Mouse (Mus musculus): ENCODE data around the gene Cers6. TPM values are rescaled to one million over a fixed set of nuclear protein-coding genes. Genes with fewer than 3 reads are reported as not detected.

The Cers6 gene
- polyA plus RNA-seq, 1 experiment from 2014 or later = 8.2 TPM

- H3K4me3 ChIP-seq (ENCODE audit: low read depth, low read length) = no peak overlapping the region
- DNase-seq = no peak
- no peak overlapping the region for H3K9ac ChIP-seq (replicated peaks)
- no peak overlapping the region for H3K4me2 ChIP-seq (ENCODE audit: low read depth, low read length)
- peaks cover 19% of the 10 kb centered on the region for H3K36me3 ChIP-seq (replicated peaks; ENCODE audit: insufficient read depth, low read length)
- ATAC-seq = no peak
- H3K27ac ChIP-seq (ENCODE audit: low read depth) = no peak overlapping the region
- H3K27me3 ChIP-seq (ENCODE audit: insufficient read depth, low read length) = no peaks in the 10 kb centered on the region
- TF ChIP-seq CTCF (IDR thresholded peaks at IDR 0.05; ENCODE audit: low read depth) (no peak), EP300 (IDR thresholded peaks at IDR 0.05; ENCODE audit: low read depth) (no peak)
- no peaks in the 10 kb centered on the region for H3K4me1 ChIP-seq (ENCODE audit: insufficient read depth)
- H3K9me3 ChIP-seq (ENCODE audit: low read length) = no peaks in the 10 kb centered on the region
- 79% methylated on average over 10 of the region's 10 CpGs for WGBS (ENCODE audit: insufficient replicate concordance)
Measured at GRCm38 (mm10) chr2:69113829-69114547, 252.7 kb downstream of the Cers6 start.

GRCm38 (mm10) chr2:69115921-69116320, 254.7 kb downstream of the Cers6 start:
- no peak overlapping the region for H3K4me2 ChIP-seq (ENCODE audit: low read depth, low read length)

GRCm38 (mm10) chr2:69116767-69117166, 255.5 kb downstream of the Cers6 start:
- H3K4me3 ChIP-seq (ENCODE audit: low read depth, low read length) = no peak overlapping the region
- no peaks in the 10 kb centered on the region for H3K27me3 ChIP-seq (ENCODE audit: insufficient read depth, low read length)
- WGBS (ENCODE audit: insufficient replicate concordance) = 58% methylated on average over 4 of the region's 4 CpGs
- no peak overlapping the region for H3K9ac ChIP-seq (replicated peaks)
- peaks cover 9% of the 10 kb centered on the region; the same call in 1 of the 2 replicates for H3K36me3 ChIP-seq (replicated peaks; ENCODE audit: insufficient read depth, low read length)
- no peaks in the 10 kb centered on the region for H3K9me3 ChIP-seq (ENCODE audit: low read length)
- no peak overlapping the region for H3K27ac ChIP-seq (ENCODE audit: low read depth)
- H3K4me2 ChIP-seq (ENCODE audit: low read depth, low read length) = no peak overlapping the region
- no peak for DNase-seq
- ATAC-seq = no peak
- TF ChIP-seq EP300 (IDR thresholded peaks at IDR 0.05; ENCODE audit: low read depth) (no peak), CTCF (IDR thresholded peaks at IDR 0.05; ENCODE audit: low read depth) (no peak)
- no peaks in the 10 kb centered on the region for H3K4me1 ChIP-seq (ENCODE audit: insufficient read depth)

More at GRCm38 (mm10) chr2:69115921-69116320, 254.7 kb downstream of the Cers6 start:
- 75% methylated on average over 3 of the region's 3 CpGs for WGBS (ENCODE audit: insufficient replicate concordance)
- no peak for DNase-seq
- ATAC-seq = no peak
- no peaks in the 10 kb centered on the region for H3K4me1 ChIP-seq (ENCODE audit: insufficient read depth)
- H3K4me3 ChIP-seq (ENCODE audit: low read depth, low read length) = no peak overlapping the region
- no peak for TF ChIP-seq CTCF (IDR thresholded peaks at IDR 0.05; ENCODE audit: low read depth)
- no peak for TF ChIP-seq EP300 (IDR thresholded peaks at IDR 0.05; ENCODE audit: low read depth)
- H3K27me3 ChIP-seq (ENCODE audit: insufficient read depth, low read length) = no peaks in the 10 kb centered on the region
- H3K9ac ChIP-seq (replicated peaks) = no peak overlapping the region
- H3K9me3 ChIP-seq (ENCODE audit: low read length) = no peaks in the 10 kb centered on the region
- H3K27ac ChIP-seq (ENCODE audit: low read depth) = no peak overlapping the region
- peaks cover 13% of the 10 kb centered on the region for H3K36me3 ChIP-seq (replicated peaks; ENCODE audit: insufficient read depth, low read length)

- H3K9me3 ChIP-seq (ENCODE audit: low read length) = no peaks in the 10 kb centered on the region
- H3K27ac ChIP-seq (ENCODE audit: low read depth) = no peak overlapping the region
- ATAC-seq = no peak
- no peak overlapping the region for H3K9ac ChIP-seq (replicated peaks)
- no peaks in the 10 kb centered on the region for H3K27me3 ChIP-seq (ENCODE audit: insufficient read depth, low read length)
- TF ChIP-seq EP300 (IDR thresholded peaks at IDR 0.05; ENCODE audit: low read depth) (no peak), CTCF (IDR thresholded peaks at IDR 0.05; ENCODE audit: low read depth) (no peak)
- DNase-seq = no peak
- H3K4me1 ChIP-seq (ENCODE audit: insufficient read depth) = no peaks in the 10 kb centered on the region
- H3K4me3 ChIP-seq (ENCODE audit: low read depth, low read length) = no peak overlapping the region
- 64% methylated on average over 1 of the region's 1 CpGs for WGBS (ENCODE audit: insufficient replicate concordance)
- peaks cover 3% of the 10 kb centered on the region; the same call in 1 of the 2 replicates for H3K36me3 ChIP-seq (replicated peaks; ENCODE audit: insufficient read depth, low read length)
- no peak overlapping the region for H3K4me2 ChIP-seq (ENCODE audit: low read depth, low read length)
Measured at GRCm38 (mm10) chr2:69118994-69119393, 257.8 kb downstream of the Cers6 start.

- ATAC-seq = no peak
- 63% methylated on average over 2 of the region's 2 CpGs for WGBS (ENCODE audit: insufficient replicate concordance)
- no peak overlapping the region for H3K27ac ChIP-seq (ENCODE audit: low read depth)
Measured at GRCm38 (mm10) chr2:69119718-69120117, 258.5 kb downstream of the Cers6 start.

GRCm38 (mm10) chr2:69121681-69122080, 260.4 kb downstream of the Cers6 start:
- H3K9ac ChIP-seq (replicated peaks) = no peak overlapping the region
- H3K9me3 ChIP-seq (ENCODE audit: low read length) = no peaks in the 10 kb centered on the region
- TF ChIP-seq CTCF (IDR thresholded peaks at IDR 0.05; ENCODE audit: low read depth) (no peak), EP300 (IDR thresholded peaks at IDR 0.05; ENCODE audit: low read depth) (no peak)
- ATAC-seq (no peak), DNase-seq (no peak)
- 71% methylated on average over 4 of the region's 4 CpGs for WGBS (ENCODE audit: insufficient replicate concordance)
- no peak overlapping the region for H3K4me2 ChIP-seq (ENCODE audit: low read depth, low read length)
- no peak overlapping the region for H3K27ac ChIP-seq (ENCODE audit: low read depth)
- H3K36me3 ChIP-seq (replicated peaks; ENCODE audit: insufficient read depth, low read length) = no peaks in the 10 kb centered on the region
- no peaks in the 10 kb centered on the region for H3K27me3 ChIP-seq (ENCODE audit: insufficient read depth, low read length)
- no peak overlapping the region for H3K4me3 ChIP-seq (ENCODE audit: low read depth, low read length)
- H3K4me1 ChIP-seq (ENCODE audit: insufficient read depth) = no peaks in the 10 kb centered on the region

More at GRCm38 (mm10) chr2:69119718-69120117, 258.5 kb downstream of the Cers6 start:
- DNase-seq = no peak
- Histone ChIP-seq H3K9ac (replicated peaks) (no peak overlapping the region), H3K4me3 (ENCODE audit: low read depth, low read length) (no peak overlapping the region), H3K36me3 (replicated peaks; ENCODE audit: insufficient read depth, low read length) (0 out of 2 replicates have a peak, but pooled peaks cover 3% of the 10 kb centered on the region), H3K4me1 (ENCODE audit: insufficient read depth) (no peaks in the 10 kb centered on the region), H3K9me3 (ENCODE audit: low read length) (no peaks in the 10 kb centered on the region), H3K4me2 (ENCODE audit: low read depth, low read length) (no peak overlapping the region), H3K27me3 (ENCODE audit: insufficient read depth, low read length) (no peaks in the 10 kb centered on the region)
- TF ChIP-seq CTCF (IDR thresholded peaks at IDR 0.05; ENCODE audit: low read depth) (no peak), EP300 (IDR thresholded peaks at IDR 0.05; ENCODE audit: low read depth) (no peak)
